Mouse (Mus musculus) stomach, postnatal 0 days (tissue): ENCODE results near the gene Gm45711.

Experiments used
- CTCF ChIP-seq: IDR thresholded peaks from 2 replicates; pipeline ENCODE4 v1.5.1; 2016; ENCODE audit warnings: antibody characterized with exemption, low read depth, mild to moderate bottlenecking, moderate library complexity
- EP300 ChIP-seq: optimal IDR thresholded peaks from 2 replicates; pipeline ENCODE3; 2016; ENCODE audit warnings: antibody characterized with exemption

DNA sequence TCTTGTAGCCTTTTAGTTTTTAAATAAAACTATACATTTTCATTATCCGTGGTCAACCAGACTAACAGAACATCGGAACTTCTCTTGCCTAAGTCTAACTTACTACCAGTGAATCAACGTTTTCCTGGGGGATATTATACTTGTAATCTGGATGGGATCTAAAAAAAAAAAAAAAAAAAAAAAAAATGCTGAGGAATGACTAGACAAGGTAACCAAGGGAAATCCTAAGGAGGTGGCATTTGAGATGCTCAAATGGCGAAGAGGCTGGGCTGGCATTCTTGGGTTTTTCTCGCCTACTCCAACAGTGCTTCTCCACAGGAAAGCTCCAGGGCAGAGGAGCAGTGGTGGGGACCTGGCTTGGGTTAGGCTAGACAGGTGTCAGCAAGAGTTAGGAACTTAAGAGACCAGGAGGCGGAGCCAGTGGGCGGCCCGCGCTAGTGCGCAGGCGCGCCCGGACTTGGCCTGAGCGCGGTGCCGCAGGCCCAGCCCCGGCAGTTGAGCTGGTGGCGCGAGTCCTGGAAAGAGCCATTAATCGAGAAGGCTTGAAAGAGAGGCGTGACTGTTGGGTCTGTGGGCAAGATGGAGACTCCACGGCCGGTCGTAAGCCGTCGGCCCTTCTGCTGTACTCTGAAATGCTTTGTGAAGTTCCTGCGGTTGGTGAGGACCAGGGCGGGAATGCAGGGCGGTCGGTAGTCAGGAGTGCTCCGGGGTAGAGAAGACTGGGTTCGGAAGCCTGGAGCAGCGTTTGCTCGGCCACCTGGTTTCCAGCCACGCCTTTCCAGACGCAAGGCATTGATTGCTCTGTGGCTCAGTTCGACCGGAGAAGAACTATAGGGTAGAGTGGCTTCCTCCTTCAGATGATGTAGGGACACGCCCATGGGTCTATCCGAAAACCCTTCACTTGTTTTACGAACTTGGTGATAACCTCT lies 59.2 kb downstream of the Gm45711 start, which contains the start of gene Cklf:
- peak; percentile 56 for TF ChIP-seq CTCF
- no peak for TF ChIP-seq EP300
